Mouse (Mus musculus) thymus, adult 2 months (tissue): ENCODE measurements around the gene Tfe3.

Source experiments
- CTCF ChIP-seq: fragments of 200-500 bp; IDR thresholded peaks from 2 replicates; pipeline ENCODE4 v1.5.1; 2012; ENCODE audit warnings: mild to moderate bottlenecking, control low read depth, low read length, moderate library complexity, borderline replicate concordance; ENCODE audit not compliant: control insufficient read depth, poor library complexity, insufficient read depth; ENCODE audit errors: extremely low read depth
- POLR2A ChIP-seq: fragments of 200-500 bp; IDR thresholded peaks from 2 replicates; pipeline ENCODE4 v1.6.1; 2012; ENCODE audit warnings: mild to moderate bottlenecking, low read length, control low read depth, moderate library complexity; ENCODE audit not compliant: control insufficient read depth, poor library complexity, insufficient read depth; ENCODE audit errors: extremely low read depth

GRCm38 (mm10) chrX:7722691-7723090, 39.7 kb upstream of the Tfe3 start:
- TF ChIP-seq CTCF (no peak), POLR2A (no peak)
